Mouse (Mus musculus) myocyte (in vitro differentiated cells): ENCODE data around the gene Nfe2l1. TPM values are rescaled to one million over a fixed set of nuclear protein-coding genes. Genes with fewer than 3 reads are reported as not detected.
"Not testable (repeated sequence)": the region's sequence is repeated elsewhere in the genome, so short reads cannot be mapped to it uniquely, and the experiment has no call there.

Source experiments
- H3K27me3 ChIP-seq: one replicate; pipeline ENCODE4 v1.6.1; 2011; ENCODE audit not compliant: control insufficient read depth, insufficient read depth, insufficient read length
- H3K36me3 ChIP-seq: one replicate; pipeline ENCODE4 v1.6.1; 2011; ENCODE audit not compliant: control insufficient read depth, insufficient read depth
- H3K4me2 ChIP-seq: one replicate; pipeline ENCODE4 v1.6.1; 2011; ENCODE audit warnings: low read depth, control low read depth
- H3K4me3 ChIP-seq: one replicate; pipeline ENCODE4 v1.5.1; 2011; ENCODE audit warnings: mild to moderate bottlenecking, control low read depth, moderate library complexity
- H3K79me2 ChIP-seq: one replicate; pipeline ENCODE4 v1.6.1; 2011; ENCODE audit not compliant: control insufficient read depth, insufficient read depth
- H3ac ChIP-seq: one replicate; pipeline ENCODE4 v1.6.1; 2011; ENCODE audit not compliant: control insufficient read depth, insufficient read length
- CEBPB ChIP-seq: IDR thresholded peaks from 2 replicates; pipeline ENCODE4 v1.6.1; 2011; ENCODE audit warnings: mild to moderate bottlenecking, moderate library complexity; ENCODE audit not compliant: poor library complexity, insufficient read depth, severe bottlenecking
- E2F4 ChIP-seq: IDR thresholded peaks from one replicate; pipeline ENCODE4 v1.6.1; 2011; ENCODE audit warnings: mild to moderate bottlenecking, control low read depth, moderate library complexity; ENCODE audit not compliant: insufficient read depth
- MAX ChIP-seq: IDR thresholded peaks from one replicate; pipeline ENCODE4 v1.6.1; 2011; ENCODE audit warnings: low read depth, mild to moderate bottlenecking, control low read depth
- MYOD1 ChIP-seq, 3 experiments: IDR thresholded peaks; one replicate each; pipeline ENCODE4 v1.6.1; 2011; ENCODE audit warnings: control low read depth in 2 of 3, low read depth in 2 of 3, mild to moderate bottlenecking in 2 of 3, moderate library complexity in 1 of 3; ENCODE audit not compliant: insufficient read length in 2 of 3, control insufficient read depth in 1 of 3
- MYOG ChIP-seq, 3 experiments: IDR thresholded peaks; one replicate each; pipeline ENCODE4 v1.6.1; 2011; ENCODE audit warnings: control low read depth in 2 of 3, low read depth in 2 of 3, mild to moderate bottlenecking in 2 of 3; ENCODE audit not compliant: insufficient read length in 2 of 3, control insufficient read depth in 1 of 3, insufficient read depth in 1 of 3
- POLR2A ChIP-seq: IDR thresholded peaks from one replicate; pipeline ENCODE4 v1.6.1; 2011; ENCODE audit warnings: low read depth, mild to moderate bottlenecking, control low read depth, moderate library complexity; ENCODE audit not compliant: insufficient read length
- POLR2AphosphoS2 ChIP-seq: IDR thresholded peaks from one replicate; pipeline ENCODE4 v1.6.1; 2011; ENCODE audit warnings: low read depth, control low read depth; ENCODE audit not compliant: insufficient read length
- REST ChIP-seq: IDR thresholded peaks from one replicate; pipeline ENCODE4 v1.6.1; 2011; ENCODE audit warnings: mild to moderate bottlenecking, control low read depth, moderate library complexity; ENCODE audit not compliant: insufficient read depth, insufficient read length
- SRF ChIP-seq: IDR thresholded peaks from one replicate; pipeline ENCODE4 v1.6.1; 2011; ENCODE audit warnings: low read depth; ENCODE audit not compliant: control insufficient read depth, insufficient read length
- TCF12 ChIP-seq: IDR thresholded peaks from one replicate; pipeline ENCODE4 v1.6.1; 2011; ENCODE audit warnings: mild to moderate bottlenecking, control low read depth; ENCODE audit not compliant: poor library complexity, insufficient read depth, severe bottlenecking
- TCF3 ChIP-seq: IDR thresholded peaks from one replicate; pipeline ENCODE4 v1.6.1; 2011; ENCODE audit warnings: low read depth, control low read depth; ENCODE audit not compliant: insufficient read length
- USF1 ChIP-seq: IDR thresholded peaks from one replicate; pipeline ENCODE4 v1.6.1; 2011; ENCODE audit warnings: low read depth, mild to moderate bottlenecking, control low read depth, moderate library complexity
- polyA plus RNA-seq: library from polyadenylated mRNA; unstranded; fragments of >200 nt; fragmentation: generic; extraction: Trizol; gene quantifications from one replicate; pipeline ENCODE4 v1.2.1, GENCODE M21; 2012; ENCODE audit warnings: missing spikeins

Nfe2l1 gene
- polyA plus RNA-seq, 1 experiment, result 518 TPM

- H3K4me3 ChIP-seq, result peak overlapping the region; percentile 28
- no peaks in the 10 kb centered on the region for H3K27me3 ChIP-seq
- no peak overlapping the region for H3ac ChIP-seq
- peak; percentile 53 for TF ChIP-seq POLR2AphosphoS2
- peak in 1 of 3 experiments; percentile 24 for TF ChIP-seq MYOD1 (IDR thresholded peaks at IDR 0.05; ENCODE audit: control insufficient read depth in 1 of 3, insufficient read length in 2 of 3, low read depth in 2 of 3)
- no peak for TF ChIP-seq TCF12
- peak overlapping the region; percentile 93 for H3K4me2 ChIP-seq
- no peaks in the 10 kb centered on the region for H3K36me3 ChIP-seq
- H3K79me2 ChIP-seq, result no peaks in the 10 kb centered on the region
These were observed 30.8 kb upstream of the Nfe2l1 start for GRCm38 (mm10) chr11:96860564-96860963.

- H3K79me2 ChIP-seq, result no peaks in the 10 kb centered on the region
- H3K36me3 ChIP-seq, result no peaks in the 10 kb centered on the region
- no peak for TF ChIP-seq CEBPB
- TF ChIP-seq SRF, result no peak
- TF ChIP-seq MYOD1 (IDR thresholded peaks at IDR 0.05; ENCODE audit: control insufficient read depth in 1 of 3, insufficient read length in 2 of 3, low read depth in 2 of 3), result no peak
- no peak for TF ChIP-seq POLR2AphosphoS2
- TF ChIP-seq POLR2A, result no peak
- TF ChIP-seq E2F4, result no peak
- no peak for TF ChIP-seq USF1
- TF ChIP-seq MYOG (IDR thresholded peaks at IDR 0.05; ENCODE audit: control insufficient read depth in 1 of 3, insufficient read depth in 1 of 3, insufficient read length in 2 of 3, low read depth in 2 of 3), result no peak
- TF ChIP-seq TCF12, result no peak
- no peak for TF ChIP-seq MAX
- TF ChIP-seq TCF3, result no peak
- no peak for TF ChIP-seq REST
- H3K4me2 ChIP-seq, result peak overlapping the region; percentile 26
- no peak overlapping the region for H3ac ChIP-seq
- no peak overlapping the region for H3K4me3 ChIP-seq
- no peaks in the 10 kb centered on the region for H3K27me3 ChIP-seq
These were observed 29.9 kb upstream of the Nfe2l1 start for GRCm38 (mm10) chr11:96859635-96860034.

GRCm38 (mm10) chr11:96857446-96857845 lies 27.7 kb upstream of the Nfe2l1 start:
- H3K4me2 ChIP-seq, result no peak overlapping the region
- H3K36me3 ChIP-seq, result no peaks in the 10 kb centered on the region
- H3K79me2 ChIP-seq, result no peaks in the 10 kb centered on the region
- no peak overlapping the region for H3ac ChIP-seq
- H3K4me3 ChIP-seq, result no peak overlapping the region
- H3K27me3 ChIP-seq, result no peaks in the 10 kb centered on the region
- TF ChIP-seq TCF3, result no peak
- no peak for TF ChIP-seq POLR2AphosphoS2
- no peak for TF ChIP-seq USF1
- no peak for TF ChIP-seq CEBPB
- TF ChIP-seq MAX, result no peak
- no peak for TF ChIP-seq MYOD1 (IDR thresholded peaks at IDR 0.05; ENCODE audit: control insufficient read depth in 1 of 3, insufficient read length in 2 of 3, low read depth in 2 of 3)
- TF ChIP-seq TCF12, result no peak
- no peak for TF ChIP-seq MYOG (IDR thresholded peaks at IDR 0.05; ENCODE audit: control insufficient read depth in 1 of 3, insufficient read depth in 1 of 3, insufficient read length in 2 of 3, low read depth in 2 of 3)
- TF ChIP-seq E2F4, result no peak
- no peak for TF ChIP-seq SRF
- no peak for TF ChIP-seq POLR2A

- no peaks in the 10 kb centered on the region for H3K79me2 ChIP-seq
- TF ChIP-seq POLR2AphosphoS2 (peak; percentile 75), MYOD1 (IDR thresholded peaks at IDR 0.05; ENCODE audit: control insufficient read depth in 1 of 3, insufficient read length in 2 of 3, low read depth in 2 of 3) (peak in 1 of 3 experiments; percentile 36), SRF (no peak), POLR2A (peak; percentile 80)
- peak within 1 kb of the TSS; percentile 14 for H3ac ChIP-seq
These were observed 20.1 kb upstream of the Nfe2l1 start, which contains the start of gene Copz2 for GRCm38 (mm10) chr11:96849681-96850467. Copz2 (plus strand) TSS chr11:96849870.

GRCm38 (mm10) chr11:96849145-96849544 lies 19.4 kb upstream of the Nfe2l1 start:
- not testable (repeated sequence) for H3K36me3 ChIP-seq, H3K79me2 ChIP-seq, H3K27me3 ChIP-seq
- Histone ChIP-seq H3K4me2 (peak overlapping the region; percentile 82), H3K4me3 (peak overlapping the region; percentile 48), H3ac (peak overlapping the region; percentile 14)

More at GRCm38 (mm10) chr11:96849681-96850467, 20.1 kb upstream of the Nfe2l1 start, which contains the start of gene Copz2:
- H3K36me3 ChIP-seq, result no peaks in the 10 kb centered on the region
- peak within 1 kb of the TSS; percentile 82 for H3K4me2 ChIP-seq
- H3K27me3 ChIP-seq, result no peaks in the 10 kb centered on the region
- peak within 1 kb of the TSS; percentile 48 for H3K4me3 ChIP-seq

- Histone ChIP-seq H3K27me3 (no peaks in the 10 kb centered on the region), H3K4me2 (no peak overlapping the region), H3K4me3 (peak overlapping the region; percentile 48), H3ac (no peak overlapping the region), H3K36me3 (no peaks in the 10 kb centered on the region), H3K79me2 (no peaks in the 10 kb centered on the region)
- TF ChIP-seq REST (no peak), POLR2A (no peak), MAX (no peak)
These were observed 18.9 kb upstream of the Nfe2l1 start for GRCm38 (mm10) chr11:96848694-96849093.
